Comparison of ENCODE assay signal across 17 mouse cellular contexts in the genomic region with DNA sequence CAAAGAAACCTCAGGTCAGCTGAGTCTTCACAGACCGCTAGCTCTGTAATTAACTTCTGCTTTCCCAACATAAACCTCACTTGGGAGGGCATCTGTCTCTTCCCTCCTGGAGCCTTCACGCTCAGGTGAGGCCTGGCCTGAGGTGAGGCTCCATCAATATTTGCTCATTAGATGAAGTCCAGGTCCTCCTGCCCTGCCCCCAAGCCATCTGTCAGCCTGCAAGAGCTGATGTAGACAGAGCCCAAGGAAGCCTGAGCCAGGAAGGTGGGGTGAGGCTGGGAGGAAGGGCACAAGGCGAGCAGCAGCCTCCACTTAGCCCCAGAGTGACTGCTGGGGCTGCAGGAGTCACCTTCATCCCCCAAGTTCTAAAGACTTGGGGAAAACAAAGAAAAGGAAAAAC. TPM values are rescaled to one million over a fixed set of nuclear protein-coding genes. Genes with fewer than 3 reads are reported as not detected.
A peak's percentile ranks its signal among the peaks of the same experiment; 100 is the strongest.
DNase-seq lines count a peak whose midpoint lies in the region; ATAC-seq and TF ChIP-seq lines count a peak whose summit lies in the region.
"Had no signal": no experiment of that assay in that cellular context is flagged by ENCODE, and none has a peak within 500 bp of the region (broad histone marks: within the 10 kb centered on the region; RNA-seq: fewer than 3 reads in every experiment).

No protein-coding gene starts in this region.

- DNase-seq in left cerebral cortex, adult 2 months (ENCODE audit: extremely low spot score in 1 of 2, low spot score in 2 of 2), result no peak
- no peak for DNase-seq in left cerebral cortex, postnatal 14 days (ENCODE audit: low spot score in 2 of 2)
- DNase-seq in cerebellum, adult 9-11 months, result peak; percentile 94
- DNase-seq in limb, embryonic 10.5 days (ENCODE audit: low spot score), result no peak
- DNase-seq in lung, postnatal 0 days (ENCODE audit: low spot score), result no peak
- no peak for DNase-seq in layer of hippocampus, postnatal 10 days (ENCODE audit: low spot score in 2 of 2)
- DNase-seq: adrenal gland, postnatal 25 days; heart, postnatal 10 days; kidney, adult 11 months; kidney, postnatal 25 days; liver, embryonic 13.5 days; right cerebral cortex, adult 18-20 months had no signal

- ATAC-seq in cerebellum, adult (ENCODE audit: insufficient number of reproducible peaks, low FRiP score, low TSS enrichment), result peak; percentile 88
- no peak for ATAC-seq in lung, postnatal 0 days

- no peaks in the 10 kb centered on the region for H3K9me3 ChIP-seq in limb, embryonic 10.5 days (replicated peaks)
- H3K9me3 ChIP-seq in lung, postnatal 0 days (ENCODE audit: low read length), result no peaks in the 10 kb centered on the region
- H3K9me3 ChIP-seq: embryonic facial prominence, embryonic 13.5 days; liver, embryonic 13.5 days had no signal

- no peaks in the 10 kb centered on the region for H3K36me3 ChIP-seq in limb, embryonic 10.5 days
- H3K36me3 ChIP-seq in lung, postnatal 0 days (ENCODE audit: insufficient read depth, low read length), result no peaks in the 10 kb centered on the region
- H3K36me3 ChIP-seq: embryonic facial prominence, embryonic 13.5 days; liver, embryonic 13.5 days had no signal

- H3K4me1 ChIP-seq in limb, embryonic 10.5 days, result peaks cover 55% of the 10 kb centered on the region
- no peaks in the 10 kb centered on the region for H3K4me1 ChIP-seq in lung, postnatal 0 days (ENCODE audit: insufficient read depth, low read depth, low read length)
- H3K4me1 ChIP-seq: liver, embryonic 13.5 days had no signal

- 0 out of 2 replicates have a peak, but pooled peaks cover 3% of the 10 kb centered on the region for H3K27me3 ChIP-seq in limb, embryonic 10.5 days (ENCODE audit: low read depth, poor library complexity, severe bottlenecking)
- no peaks in the 10 kb centered on the region for H3K27me3 ChIP-seq in lung, postnatal 0 days (replicated peaks; ENCODE audit: insufficient read depth, low read length)
- H3K27me3 ChIP-seq: embryonic facial prominence, embryonic 13.5 days; liver, embryonic 13.5 days had no signal

- H3K4me2 ChIP-seq in lung, postnatal 0 days (replicated peaks; ENCODE audit: low read depth, low read length), result no peak overlapping the region
- H3K4me2 ChIP-seq: embryonic facial prominence, embryonic 13.5 days; liver, embryonic 13.5 days had no signal

- TF ChIP-seq EP300 in lung, postnatal 0 days (IDR thresholded peaks at IDR 0.05), result no peak

- no peak overlapping the region for H3K9ac ChIP-seq in lung, postnatal 0 days (replicated peaks; ENCODE audit: low read depth)
- H3K9ac ChIP-seq: embryonic facial prominence, embryonic 13.5 days; liver, embryonic 13.5 days had no signal

- TF ChIP-seq CTCF in left cerebral cortex, adult 2 months (IDR thresholded peaks at IDR 0.05), result no peak
- no peak for TF ChIP-seq CTCF in lung, postnatal 0 days (IDR thresholded peaks at IDR 0.05)

- intact Hi-C loops in left cerebral cortex, adult 2 months (cut with DNase I), result loop anchor here (2.0 kb wide), 1 partner anchor 19 kb away; no protein-coding TSS in a partner anchor
- intact Hi-C loops in left cerebral cortex, postnatal 14 days (cut with DNase I), result no loop called here

- peak overlapping the region; percentile 89 for H3K27ac ChIP-seq in left cerebral cortex, adult 2 months
- H3K27ac ChIP-seq in limb, embryonic 10.5 days, result peak overlapping the region; percentile 78
- H3K27ac ChIP-seq in lung, postnatal 0 days (ENCODE audit: low read length), result no peak overlapping the region
- H3K27ac ChIP-seq: embryonic facial prominence, embryonic 13.5 days; liver, embryonic 13.5 days had no signal

- H3K4me3 ChIP-seq in left cerebral cortex, adult 2 months, result no peak overlapping the region
- H3K4me3 ChIP-seq in limb, embryonic 10.5 days, result no peak overlapping the region
- H3K4me3 ChIP-seq in lung, postnatal 0 days (ENCODE audit: low read depth, low read length), result no peak overlapping the region
- H3K4me3 ChIP-seq: embryonic facial prominence, embryonic 13.5 days; liver, embryonic 13.5 days had no signal

- WGBS in limb, embryonic 10.5 days, result 42% methylated on average over 3 of the region's 3 CpGs
- WGBS in lung, postnatal 0 days, result 58% methylated on average over 3 of the region's 3 CpGs

RNA-seq across cellular contexts. Expression of a gene that starts 20.6 kb away (rescaled TPM):
- total RNA-seq in left cerebral cortex, adult 2 months (2021), result 100 to 1,000 TPM; 190 to 210 TPM
- 100 to 1,000 TPM; 161 to 170 TPM for total RNA-seq in left cerebral cortex, postnatal 14 days (2021)
- polyA plus RNA-seq in limb, embryonic 10.5 days (2016; fragmentation: Nextera tagmentation; extraction: Ambion mirVana), result 2.5 and 5.2 TPM in 2 replicates
- 0.24 and 0.32 TPM in 2 replicates for polyA plus RNA-seq in lung, postnatal 0 days (2015; fragmentation: Nextera tagmentation; extraction: Ambion mirVana)
- total RNA-seq in layer of hippocampus, postnatal 10 days (2021), result 10 to 100 TPM; 88.5 to 89.7 TPM
- total RNA-seq: MEL; monocyte, adult 5-6 weeks; neutrophil, adult 5-6 weeks had no signal
